ENCODE assay signal across 8 mouse cellular contexts in genomic region chr6:146955896-146956295, GRCm38 (mm10). TPM values are rescaled to one million over a fixed set of nuclear protein-coding genes. Genes with fewer than 3 reads are reported as not detected.
DNase-seq lines count a peak whose midpoint lies in the region; ATAC-seq and TF ChIP-seq lines count a peak whose summit lies in the region.

No protein-coding gene starts in this region.

- 42% methylated on average over 12 of the region's 12 CpGs for WGBS in lung, embryonic 14.5 days
- WGBS in liver, postnatal 0 days (ENCODE audit: insufficient replicate concordance): 31% methylated on average over 12 of the region's 12 CpGs

- H3K4me3 ChIP-seq in lung, embryonic 14.5 days (ENCODE audit: low read depth, low read length): no peak overlapping the region
- no peak overlapping the region for H3K4me3 ChIP-seq in liver, postnatal 0 days (ENCODE audit: low read depth, low read length)

- no peak overlapping the region for H3K4me2 ChIP-seq in lung, embryonic 14.5 days
- no peak overlapping the region for H3K4me2 ChIP-seq in liver, postnatal 0 days (ENCODE audit: low read depth, low read length)

- no peaks in the 10 kb centered on the region for H3K9me3 ChIP-seq in lung, embryonic 14.5 days (ENCODE audit: low read depth, low read length)
- H3K9me3 ChIP-seq in liver, postnatal 0 days (ENCODE audit: low read length): no peaks in the 10 kb centered on the region

- no peak for TF ChIP-seq CTCF in lung, embryonic 14.5 days (IDR thresholded peaks at IDR 0.05; ENCODE audit: low read depth)
- TF ChIP-seq CTCF in liver, postnatal 0 days (IDR thresholded peaks at IDR 0.05; ENCODE audit: low read depth): no peak

- H3K4me1 ChIP-seq in lung, embryonic 14.5 days (ENCODE audit: insufficient read depth): no peaks in the 10 kb centered on the region
- peaks cover 4% of the 10 kb centered on the region for H3K4me1 ChIP-seq in liver, postnatal 0 days (ENCODE audit: insufficient read depth)

- no peaks in the 10 kb centered on the region for H3K36me3 ChIP-seq in lung, embryonic 14.5 days (ENCODE audit: insufficient read depth)
- H3K36me3 ChIP-seq in liver, postnatal 0 days (replicated peaks; ENCODE audit: insufficient read depth, low read length): no peaks in the 10 kb centered on the region

- no peaks in the 10 kb centered on the region for H3K27me3 ChIP-seq in lung, embryonic 14.5 days (ENCODE audit: insufficient read depth, low read length)
- no peaks in the 10 kb centered on the region for H3K27me3 ChIP-seq in liver, postnatal 0 days (ENCODE audit: insufficient read depth, low read length)

- ATAC-seq in lung, embryonic 14.5 days (ENCODE audit: insufficient read depth): peak; percentile 75
- ATAC-seq in common myeloid progenitor, adult 5-6 weeks (replicated peaks; ENCODE audit: low read depth, poor library complexity, severe bottlenecking): peak; percentile 96
- ATAC-seq in liver, postnatal 0 days: peak; percentile 87

- no peak overlapping the region for H3K27ac ChIP-seq in lung, embryonic 14.5 days (ENCODE audit: low read depth)
- H3K27ac ChIP-seq in liver, postnatal 0 days (ENCODE audit: low read depth): no peak overlapping the region

- H3K9ac ChIP-seq in lung, embryonic 14.5 days: no peak overlapping the region
- no peak overlapping the region for H3K9ac ChIP-seq in liver, postnatal 0 days (replicated peaks)

- no peak for TF ChIP-seq EP300 in liver, postnatal 0 days (IDR thresholded peaks at IDR 0.05; ENCODE audit: low read depth)

- no peak for DNase-seq in lung, embryonic 14.5 days
- DNase-seq in lung, postnatal 10 days: no peak
- peak; percentile 28 to 31 for DNase-seq in frontal cortex, postnatal 10 days (ENCODE audit: low spot score in 2 of 2)
- DNase-seq in liver, postnatal 0 days: peak; percentile 48
- peak; percentile 69 for DNase-seq in yolk sac, embryonic 10.5 days (ENCODE audit: low spot score)
- DNase-seq in adrenal gland, postnatal 25 days: no peak
- DNase-seq in kidney, postnatal 14 days: no peak

RNA-seq across cellular contexts. Expression of gene 1700034J05Rik, which starts 1.7 kb away (rescaled TPM):
- 0.21 and 0.39 TPM in 2 replicates for polyA plus RNA-seq in lung, embryonic 14.5 days (2014; fragmentation: Nextera tagmentation; extraction: Ambion mirVana)
- total RNA-seq in common myeloid progenitor, adult 5-6 weeks (2017): not detected in 2 replicates
- 0.05 TPM in 1 of 2 replicates, not detected in the other for polyA plus RNA-seq in liver, postnatal 0 days (2015; fragmentation: Nextera tagmentation; extraction: Ambion mirVana)
- total RNA-seq in adrenal gland, postnatal 25 days (2021): not detected in 2 replicates

Comparison
In these comparisons a context has a peak if more than half of its experiments do, and no peak if none do; other contexts are left out.
1. DNase-seq: peak in frontal cortex, postnatal 10 days (2 of 2), liver, postnatal 0 days (single experiment) and yolk sac, embryonic 10.5 days (single experiment); none in lung, embryonic 14.5 days (single experiment), lung, postnatal 10 days (single experiment), adrenal gland, postnatal 25 days (single experiment) and kidney, postnatal 14 days (single experiment).
2. Peak in every context shown above with its lines, with median percentiles within 50 percentile points of each other: ATAC-seq.